Mouse (Mus musculus) liver, embryonic 14.5 days (tissue): ENCODE data around the gene Dlg2. TPM values are rescaled to one million over a fixed set of nuclear protein-coding genes. Genes with fewer than 3 reads are reported as not detected.

ENCODE experiments used
- ATAC-seq: fragments of 200-750 bp; cut with Nextera tagmentation; 2 replicates; pipeline ENCODE4 v1.8.0; 2017; ENCODE audit warnings: moderate number of reproducible peaks, mild to moderate bottlenecking, moderate library complexity; ENCODE audit not compliant: insufficient read depth
- DNase-seq, 3 experiments: peaks; one replicate each; pipeline ENCODE4 v3.0.0-alpha.2; 2012 to 2013; ENCODE audit warnings: low read depth in 3 of 3, low spot score in 3 of 3
- H3K27ac ChIP-seq: fragments of 300-500 bp; sonication (generic); 2 replicates; pipeline ENCODE4 v1.5.1; 2014; ENCODE audit warnings: moderate library complexity, mild to moderate bottlenecking, control low read depth, inconsistent platforms
- H3K27me3 ChIP-seq: fragments of 300-500 bp; sonication (generic); 2 replicates; pipeline ENCODE4 v1.6.1; 2014; ENCODE audit warnings: mild to moderate bottlenecking, low read length, moderate library complexity; ENCODE audit not compliant: control insufficient read depth, insufficient read depth
- H3K36me3 ChIP-seq: fragments of 300-500 bp; sonication (generic); replicated peaks from 2 replicates; pipeline ENCODE4 v1.6.1; 2014; ENCODE audit warnings: low read depth; ENCODE audit not compliant: control insufficient read depth, insufficient read depth
- H3K4me1 ChIP-seq, 2 experiments: fragments of 200-500 bp in 1 of 2; fragments of 300-500 bp in 1 of 2; sonication (generic) in 1 of 2; replicated peaks; 2 replicates each; pipeline ENCODE4 v1.6.1; 2012 to 2014; ENCODE audit warnings: antibody characterized with exemption in 1 of 2, inconsistent platforms in 1 of 2, low read length in 1 of 2; ENCODE audit not compliant: control insufficient read depth in 2 of 2, insufficient read depth in 2 of 2
- H3K4me2 ChIP-seq: fragments of 300-500 bp; sonication (generic); 2 replicates; pipeline ENCODE4 v1.6.1; 2014; ENCODE audit warnings: low read depth, mild to moderate bottlenecking, control low read depth, moderate library complexity
- H3K4me3 ChIP-seq, 2 experiments: fragments of 200-500 bp in 1 of 2; fragments of 300-500 bp in 1 of 2; sonication (generic) in 1 of 2; 2 replicates each; pipeline ENCODE4 v1.5.1; 2012 to 2014; ENCODE audit warnings: low read depth in 2 of 2, low read length in 2 of 2, mild to moderate bottlenecking in 2 of 2, control low read depth in 1 of 2, inconsistent platforms in 1 of 2, moderate library complexity in 1 of 2; ENCODE audit not compliant: insufficient read depth in 1 of 2
- H3K9ac ChIP-seq: fragments of 300-500 bp; sonication (generic); replicated peaks from 2 replicates; pipeline ENCODE4 v1.6.1; 2014; ENCODE audit warnings: mild to moderate bottlenecking, control low read depth, moderate library complexity
- H3K9me3 ChIP-seq: fragments of 300-500 bp; sonication (generic); 2 replicates; pipeline ENCODE4 v1.6.1; 2016; ENCODE audit warnings: low read length, mixed read lengths; ENCODE audit not compliant: control insufficient read depth
- CTCF ChIP-seq: IDR thresholded peaks from 2 replicates; pipeline ENCODE4 v1.5.1; 2016; ENCODE audit warnings: antibody characterized with exemption, low read depth, control low read depth
- EP300 ChIP-seq: IDR thresholded peaks from 2 replicates; pipeline ENCODE4 v1.6.1; 2016; ENCODE audit warnings: antibody characterized with exemption, low read depth
- WGBS: fragments of 180-500 bp; shearing (Covaris S2); extraction: QIAGEN DNeasy Blood & Tissue Kit; methylation state at CpG from one replicate; pipeline ENCODE4 v1.1.7; 2014; ENCODE audit not compliant: insufficient replicate concordance; 5-methylcytosine and 5-hydroxymethylcytosine counted together
- polyA plus RNA-seq, 2 experiments: library from polyadenylated mRNA; depleted of rRNA in 1 of 2; stranded (reverse) in 1 of 2; unstranded in 1 of 2; fragments of >200 nt; fragmentation: Nextera tagmentation in 1 of 2; extraction: Ambion mirVana in 1 of 2; gene quantifications; 2 replicates each; pipeline versions ENCODE4 v1.2.1 to v1.2.3; 2012 to 2014

Dlg2 gene
- polyA plus RNA-seq, 2 experiments, result 0.33 to 0.44 TPM

DNA sequence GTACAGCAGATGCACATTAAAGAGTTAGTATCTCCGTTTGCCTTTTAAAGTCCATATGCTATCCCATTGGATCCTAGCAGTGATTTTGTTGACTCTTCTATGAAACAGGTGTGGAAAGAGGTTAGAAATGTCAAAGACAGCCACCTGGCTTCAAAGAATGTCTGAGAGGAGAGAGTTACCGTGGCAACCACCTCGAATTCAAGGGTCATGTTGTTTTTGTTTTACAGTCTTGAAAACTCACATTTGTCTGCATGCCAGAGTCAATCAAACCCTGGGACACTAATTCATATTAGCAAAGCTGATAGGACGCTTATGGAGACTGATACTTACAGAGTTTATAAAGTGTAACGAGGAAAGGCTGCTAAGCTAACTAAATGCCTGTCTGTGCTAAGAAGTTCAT lies 1019.1 kb downstream of the Dlg2 start:
- no peak overlapping the region for H3K4me3 ChIP-seq
- no peak for TF ChIP-seq CTCF
- TF ChIP-seq EP300, result no peak
- no peak overlapping the region for H3K9ac ChIP-seq
- DNase-seq, result no peak
- H3K27ac ChIP-seq, result no peak overlapping the region
- no peak overlapping the region for H3K4me2 ChIP-seq
- H3K36me3 ChIP-seq, result no peaks in the 10 kb centered on the region
- H3K4me1 ChIP-seq, result no peaks in the 10 kb centered on the region
- no peaks in the 10 kb centered on the region for H3K9me3 ChIP-seq
- 49% methylated on average over 5 of the region's 5 CpGs for WGBS
- no peaks in the 10 kb centered on the region for H3K27me3 ChIP-seq
- ATAC-seq, result no peak

DNA sequence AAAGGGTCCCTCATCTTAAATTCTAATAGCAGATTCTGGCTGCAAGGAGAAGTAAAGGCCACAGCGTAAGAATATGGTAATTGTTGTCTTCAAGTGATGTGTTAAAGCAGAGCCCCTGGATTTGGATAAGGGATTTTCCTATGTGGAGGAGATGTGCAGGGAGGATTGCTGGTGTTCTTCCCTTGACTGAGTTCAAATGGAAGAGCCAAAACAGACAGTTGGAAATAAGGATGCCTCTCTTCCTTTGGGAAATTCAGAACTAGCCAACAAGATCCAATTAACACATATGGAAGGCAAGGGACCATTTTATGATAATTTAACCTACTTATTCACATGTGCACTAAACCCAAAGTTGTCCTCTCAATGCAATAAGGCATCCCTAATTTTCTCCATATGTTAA lies 1034.6 kb downstream of the Dlg2 start:
- H3K27ac ChIP-seq, result no peak overlapping the region
- no peak overlapping the region for H3K4me3 ChIP-seq
- H3K27me3 ChIP-seq, result no peaks in the 10 kb centered on the region
- 66% methylated on average over 1 of the region's 1 CpGs for WGBS
- no peaks in the 10 kb centered on the region for H3K9me3 ChIP-seq
- no peak overlapping the region for H3K4me2 ChIP-seq
- no peak for ATAC-seq
- H3K4me1 ChIP-seq, result no peaks in the 10 kb centered on the region
- H3K36me3 ChIP-seq, result no peaks in the 10 kb centered on the region
- TF ChIP-seq EP300 (no peak), CTCF (no peak)
- no peak overlapping the region for H3K9ac ChIP-seq
- no peak for DNase-seq

DNA sequence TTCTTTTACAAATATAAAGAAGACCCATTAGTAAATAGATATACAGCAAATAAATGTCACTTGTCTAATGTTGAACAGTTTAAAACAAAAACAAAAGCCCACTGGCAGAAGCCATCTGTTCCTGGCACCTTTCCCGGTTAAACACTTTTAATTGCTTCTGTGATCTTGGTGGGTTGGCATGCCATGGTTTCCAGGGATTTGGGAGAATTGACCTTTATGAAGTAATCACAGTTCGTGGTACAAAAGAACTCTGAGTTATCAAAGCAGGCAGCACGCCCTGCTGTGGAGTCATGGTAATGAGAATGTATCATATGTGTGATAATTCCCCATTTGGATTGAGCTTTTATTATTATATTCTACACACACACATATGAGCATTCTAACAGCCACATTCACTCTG lies 1038.0 kb downstream of the Dlg2 start:
- Histone ChIP-seq H3K9me3 (no peaks in the 10 kb centered on the region), H3K36me3 (no peaks in the 10 kb centered on the region), H3K9ac (no peak overlapping the region), H3K27me3 (no peaks in the 10 kb centered on the region), H3K4me2 (no peak overlapping the region), H3K4me3 (no peak overlapping the region), H3K27ac (no peak overlapping the region), H3K4me1 (no peaks in the 10 kb centered on the region)
- no peak for TF ChIP-seq EP300
- no peak for TF ChIP-seq CTCF
- DNase-seq (no peak), ATAC-seq (no peak)
- WGBS, result 53% methylated on average over 3 of the region's 3 CpGs

DNA sequence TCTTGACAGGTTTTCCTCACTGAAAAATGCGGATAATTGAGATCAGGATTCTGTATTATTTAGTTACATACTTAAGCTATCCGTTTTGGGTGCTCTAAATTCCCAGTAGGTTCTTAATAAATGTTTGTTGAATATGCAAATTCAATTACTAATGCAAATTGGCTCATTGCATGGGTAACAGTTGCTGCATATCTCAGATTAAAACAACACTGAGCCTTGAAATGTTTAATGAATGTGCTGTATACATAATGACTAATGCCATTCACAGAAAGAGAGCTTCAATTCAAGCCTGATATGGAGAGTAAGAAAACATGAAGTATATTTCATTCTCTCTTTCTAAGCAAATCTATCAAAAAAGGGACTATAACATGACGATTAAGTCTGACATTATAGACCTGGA lies 1039.8 kb downstream of the Dlg2 start:
- H3K4me1 ChIP-seq, result no peaks in the 10 kb centered on the region
- H3K9ac ChIP-seq, result no peak overlapping the region
- H3K9me3 ChIP-seq, result no peaks in the 10 kb centered on the region
- no peak overlapping the region for H3K4me2 ChIP-seq
- no peak overlapping the region for H3K27ac ChIP-seq
- H3K4me3 ChIP-seq, result no peak overlapping the region
- DNase-seq, result no peak
- WGBS, result 48% methylated on average over 3 of the region's 3 CpGs
- ATAC-seq, result no peak
- H3K36me3 ChIP-seq, result no peaks in the 10 kb centered on the region
- TF ChIP-seq CTCF (no peak), EP300 (no peak)
- no peaks in the 10 kb centered on the region for H3K27me3 ChIP-seq

DNA sequence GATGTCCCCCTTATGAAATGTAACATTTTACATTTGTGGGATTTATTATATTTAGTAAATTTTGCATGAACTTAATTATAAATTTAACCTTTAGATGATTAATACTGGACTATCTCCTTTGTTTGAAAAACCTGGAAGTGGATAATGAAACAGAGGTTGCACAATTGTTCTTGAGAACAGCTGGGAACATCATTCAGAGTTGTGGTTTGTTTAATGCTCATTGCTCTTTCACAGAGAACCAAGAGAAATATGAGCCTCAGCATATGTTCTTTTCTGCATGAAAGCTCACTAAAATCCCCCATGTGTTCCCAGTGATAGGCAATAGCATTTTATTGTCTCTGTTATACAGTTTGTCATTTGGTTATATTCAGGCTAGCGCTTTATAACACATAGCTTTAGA lies 1049.4 kb downstream of the Dlg2 start:
- Histone ChIP-seq H3K27ac (no peak overlapping the region), H3K36me3 (no peaks in the 10 kb centered on the region), H3K27me3 (no peaks in the 10 kb centered on the region), H3K4me3 (no peak overlapping the region), H3K4me1 (no peaks in the 10 kb centered on the region), H3K9ac (no peak overlapping the region), H3K9me3 (no peaks in the 10 kb centered on the region), H3K4me2 (no peak overlapping the region)
- no peak for TF ChIP-seq EP300
- TF ChIP-seq CTCF, result no peak
- ATAC-seq, result no peak
- WGBS, result 78% methylated on average over 1 of the region's 1 CpGs
- no peak for DNase-seq
